Mouse (Mus musculus) inflammation-experienced regulatory T-cells, adult 6 months (primary cell): ENCODE measurements around the gene Maneal. TPM values are rescaled to one million over a fixed set of nuclear protein-coding genes. Genes with fewer than 3 reads are reported as not detected.

Experiments
- ATAC-seq: one replicate; pipeline ENCODE4 v1.8.0; 2017
- polyA plus RNA-seq, 3 experiments: library from polyadenylated mRNA; unstranded; fragments of 100-300 nt; shearing (Covaris generic); gene quantifications; one replicate each; pipeline ENCODE4 v1.2.1; 2017

The Maneal gene
- polyA plus RNA-seq, 3 experiments from 2014 or later, result 0.30 to 0.88 (median 0.60) TPM

- ATAC-seq, result peak; percentile 41
Observed at GRCm38 (mm10) chr4:124847573-124847972, 14.4 kb downstream of the Maneal start.

- ATAC-seq, result peak; percentile 66
Observed at GRCm38 (mm10) chr4:124843493-124843892, 18.5 kb downstream of the Maneal start.

DNA sequence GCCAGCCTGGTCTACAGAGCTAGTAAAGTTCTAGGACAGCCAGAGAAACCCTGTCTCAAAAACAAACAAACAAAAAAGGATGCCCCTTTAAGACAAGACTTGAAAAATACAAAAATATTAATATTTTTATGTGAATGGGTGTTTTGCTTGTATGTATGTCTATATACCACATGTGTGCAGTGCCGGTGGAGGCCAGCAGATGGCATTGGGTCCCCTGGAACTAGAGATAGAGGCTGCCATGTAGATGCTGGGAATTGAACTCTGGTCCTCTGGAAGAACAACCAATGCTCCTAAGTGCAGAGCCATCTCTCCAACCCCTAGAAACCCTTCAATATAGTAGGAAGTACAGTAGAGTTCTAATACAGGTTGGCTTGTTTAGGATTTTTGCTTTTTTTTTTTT lies 21.0 kb downstream of the Maneal start:
- ATAC-seq, result no peak

GRCm38 (mm10) chr4:124838035-124838700 lies 23.8 kb downstream of the Maneal start:
- no peak for ATAC-seq

DNA sequence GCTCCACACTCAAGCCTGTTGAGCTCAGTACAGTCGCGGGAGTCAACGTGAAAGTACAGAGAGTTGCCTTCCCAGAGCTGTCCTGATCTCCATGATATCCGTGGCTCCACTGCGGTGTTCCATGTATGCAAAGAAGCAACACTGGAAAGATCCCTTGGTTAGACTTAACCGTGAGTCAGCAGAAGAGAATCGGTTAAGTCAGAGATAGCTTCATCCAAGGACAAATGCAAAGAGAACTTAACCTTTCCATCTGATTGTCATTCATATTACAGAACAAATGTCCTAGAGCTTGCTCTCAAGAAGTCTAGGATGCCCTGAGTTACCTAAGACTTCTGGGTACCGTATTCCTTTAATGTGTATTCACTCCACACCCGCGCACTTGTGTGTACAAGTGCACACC lies 29.2 kb downstream of the Maneal start:
- no peak for ATAC-seq

DNA sequence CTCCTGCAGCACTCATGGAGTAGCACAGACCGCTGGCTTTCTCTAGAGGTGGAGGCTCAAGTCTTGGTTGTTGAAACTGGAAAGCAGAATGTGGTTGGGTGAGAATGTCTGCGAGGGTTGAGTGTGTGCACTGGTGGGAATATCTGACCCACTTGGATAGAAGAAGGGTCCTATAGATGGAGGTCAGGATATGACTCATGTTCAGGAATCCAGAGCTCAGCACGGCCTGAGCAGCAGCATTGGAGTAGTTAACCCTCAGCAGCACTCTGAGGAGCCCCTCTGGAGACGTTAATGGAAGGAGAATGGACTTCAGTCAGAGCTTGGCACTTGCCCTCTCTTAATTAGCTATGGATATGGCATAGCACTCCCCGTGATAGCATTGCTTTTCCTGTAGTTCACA lies 32.3 kb downstream of the Maneal start:
- ATAC-seq, result no peak

- no peak for ATAC-seq
Observed at GRCm38 (mm10) chr4:124825371-124825965, 36.5 kb downstream of the Maneal start.

- no peak for ATAC-seq
Observed at GRCm38 (mm10) chr4:124824967-124825366, 37.0 kb downstream of the Maneal start.

DNA sequence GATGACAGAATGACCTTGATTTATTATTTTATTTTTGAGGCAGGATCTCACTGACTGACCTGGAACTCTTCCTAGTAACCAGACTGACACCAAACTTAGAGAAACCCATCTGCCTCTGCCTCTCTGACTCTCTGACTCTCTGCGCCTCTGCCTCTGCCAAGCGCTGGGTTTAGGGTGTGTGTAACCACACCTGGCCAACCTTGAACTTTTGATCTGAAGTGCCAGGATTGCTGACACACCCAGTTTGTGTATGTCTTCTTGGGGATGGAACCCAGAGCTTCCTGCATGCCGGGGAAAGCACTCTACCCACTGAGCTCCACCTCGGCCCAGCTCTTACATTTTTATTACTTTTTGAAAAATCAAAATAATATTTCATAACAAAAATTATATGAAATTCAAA lies 43.1 kb downstream of the Maneal start:
- ATAC-seq, result no peak

DNA sequence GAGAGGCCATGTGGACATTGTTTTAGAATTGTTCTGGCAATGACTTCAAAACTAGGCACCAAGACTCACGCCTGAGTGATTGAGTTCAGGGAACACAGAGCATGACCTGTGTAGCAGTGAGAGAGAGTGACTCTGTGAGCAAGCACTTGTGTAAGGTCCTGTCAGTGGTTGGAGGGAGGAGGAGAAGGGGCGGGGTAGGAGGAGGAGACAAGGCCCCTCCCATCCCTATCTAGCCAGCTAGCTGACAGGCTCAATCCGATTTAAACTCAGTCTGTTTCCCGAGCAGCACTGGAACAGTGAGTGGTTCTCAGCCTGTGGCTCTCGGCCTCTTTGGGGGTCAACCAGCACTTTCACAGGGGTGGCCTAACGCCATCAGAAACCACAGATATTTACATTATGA lies 44.2 kb downstream of the Maneal start:
- no peak for ATAC-seq

DNA sequence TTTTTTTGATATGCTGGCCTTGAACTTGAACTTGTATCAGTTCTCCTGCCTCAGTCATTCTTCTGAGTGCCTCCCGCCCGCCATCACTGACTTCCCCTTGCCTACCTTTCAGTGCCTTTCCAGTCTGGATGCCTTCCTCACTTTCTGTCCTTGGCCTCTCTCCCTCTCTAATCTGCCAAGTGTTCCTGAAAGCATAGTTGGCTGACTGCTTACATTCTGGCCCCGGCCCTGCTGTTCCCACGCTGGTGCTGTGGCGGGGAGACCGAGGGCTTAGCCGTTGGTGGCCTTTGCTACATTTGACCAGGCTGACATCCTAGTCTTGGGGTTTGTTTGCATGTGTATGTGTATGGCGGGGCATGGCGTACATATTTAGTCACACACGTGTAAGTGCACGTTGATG lies 46.1 kb downstream of the Maneal start:
- no peak for ATAC-seq

DNA sequence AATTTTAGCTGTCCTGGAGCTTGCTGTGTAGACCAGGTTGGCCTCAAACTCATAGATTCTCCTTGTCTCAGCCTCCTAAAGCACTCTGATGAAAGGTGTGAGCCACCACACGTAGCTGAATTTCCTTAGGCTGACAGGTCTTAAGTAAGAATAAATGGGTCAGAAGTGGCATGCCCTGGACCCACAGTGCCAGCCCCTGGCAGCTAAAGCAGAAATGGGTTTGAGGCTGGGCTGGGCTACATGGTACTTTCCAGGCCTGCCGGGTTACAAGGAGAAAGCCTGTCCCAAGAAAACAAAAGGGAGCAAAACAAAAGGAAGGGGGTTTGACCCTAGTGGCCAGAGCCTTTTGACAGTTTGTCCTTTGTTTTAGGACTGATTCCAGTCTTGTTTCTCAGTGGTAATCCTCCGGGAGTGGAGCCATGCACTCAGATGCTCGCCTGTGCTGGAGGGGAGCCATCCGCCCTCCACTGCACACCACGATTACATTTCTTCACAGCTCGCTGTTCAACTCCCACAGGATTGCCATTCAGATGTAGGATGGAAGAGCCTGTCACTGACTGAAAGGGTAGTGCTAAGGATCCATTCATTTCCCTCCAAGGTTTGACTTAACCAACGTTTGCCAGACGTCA lies 50.5 kb downstream of the Maneal start:
- ATAC-seq, result no peak

- ATAC-seq, result no peak
Observed at GRCm38 (mm10) chr4:124810056-124810455, 51.9 kb downstream of the Maneal start.

DNA sequence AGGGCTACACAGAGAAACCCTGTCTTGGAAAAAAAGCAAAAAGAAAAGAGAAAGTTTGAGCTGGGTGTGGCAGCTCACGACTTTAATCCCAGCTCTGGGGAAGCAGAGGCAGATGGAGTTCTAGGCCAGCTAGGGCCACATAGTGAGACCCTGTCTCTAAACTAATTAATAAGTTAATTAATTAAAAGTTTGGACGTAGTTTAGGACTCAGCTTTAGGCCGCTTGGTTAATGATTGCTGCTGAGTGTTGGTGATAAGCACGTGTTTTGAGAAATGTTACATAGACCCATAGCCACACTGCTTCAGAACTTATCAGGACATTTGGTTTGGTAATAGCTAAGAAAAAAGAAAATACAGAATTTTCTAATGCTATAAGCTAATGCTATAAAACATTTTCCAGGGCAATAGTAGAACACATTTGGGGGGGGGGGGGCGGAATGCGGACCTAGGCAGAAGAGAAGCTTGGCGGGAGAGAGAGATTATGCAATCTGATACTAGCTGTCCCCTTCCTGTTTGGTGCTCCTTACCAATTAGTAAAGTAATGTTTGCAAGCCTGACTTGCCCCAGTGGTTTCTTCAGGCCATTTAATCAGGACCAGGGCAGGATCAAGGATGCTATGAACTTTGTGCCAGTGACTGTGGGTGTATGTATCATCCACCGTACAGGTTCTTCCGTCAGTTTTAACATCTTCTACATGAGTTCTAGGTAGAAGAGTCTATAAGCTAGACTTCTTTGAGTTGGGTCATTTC lies 52.7 kb downstream of the Maneal start:
- ATAC-seq, result no peak

GRCm38 (mm10) chr4:124808511-124808910 lies 53.5 kb downstream of the Maneal start:
- ATAC-seq, result no peak

Other genes with a start within 250 kb of the Maneal start
- gene Pou3f1, start 205.4 kb downstream of the Maneal start, polyA plus RNA-seq, result not detected
- gene Utp11, start 168.6 kb downstream of the Maneal start, polyA plus RNA-seq, result 10 to 100 TPM; 84.4 to 92.4 (median 85.0) TPM
- 10 to 100 TPM in 2 of 3 experiments, 1 to 10 TPM in 1; 8.2 to 15.6 (median 13.5) TPM for gene Fhl3, start 161.5 kb downstream of the Maneal start, polyA plus RNA-seq
- gene Sf3a3, start 147.4 kb downstream of the Maneal start, polyA plus RNA-seq, result 100 to 1,000 TPM; 106 to 117 (median 115) TPM
- 100 to 1,000 TPM in 2 of 3 experiments, 10 to 100 TPM in 1; 93.6 to 120 (median 110) TPM for gene Inpp5b, start 120.3 kb downstream of the Maneal start, polyA plus RNA-seq
- 10 to 100 TPM; 12.6 to 20.4 (median 16.9) TPM for gene Mtf1, start 60.1 kb downstream of the Maneal start, polyA plus RNA-seq
- 1 to 10 TPM; 2.8 to 5.3 (median 5.0) TPM for gene Yrdc, start 11.5 kb downstream of the Maneal start, polyA plus RNA-seq
- gene 1110065P20Rik, start 11.0 kb downstream of the Maneal start, polyA plus RNA-seq, result 1 to 10 TPM; 4.3 to 4.7 (median 4.4) TPM
- not detected for gene Epha10, start 18.7 kb upstream of the Maneal start, polyA plus RNA-seq
- 10 to 100 TPM in 1 of 3 experiments, 1 to 10 TPM in 2; 7.3 to 13.8 (median 9.9) TPM for gene 9930104L06Rik, start 74.9 kb upstream of the Maneal start, polyA plus RNA-seq
- gene Cdca8, start 77.1 kb upstream of the Maneal start, polyA plus RNA-seq, result 100 to 1,000 TPM in 1 of 3 experiments, 10 to 100 TPM in 2; 12.5 to 130 (median 20.4) TPM
- gene Rspo1, start 124.3 kb upstream of the Maneal start, polyA plus RNA-seq, result not detected
- gene Gnl2, start 154.4 kb upstream of the Maneal start, polyA plus RNA-seq, result 10 to 100 TPM; 44.4 to 76.7 (median 68.9) TPM
- not detected for gene Dnali1, start 203.5 kb upstream of the Maneal start, polyA plus RNA-seq
- gene Snip1, start 204.5 kb upstream of the Maneal start, polyA plus RNA-seq, result 1 to 10 TPM; 7.7 to 8.8 (median 8.5) TPM
- 10 to 100 TPM; 60.4 to 68.9 (median 64.1) TPM for gene Meaf6, start 223.0 kb upstream of the Maneal start, polyA plus RNA-seq